16 mouse cellular contexts compared by ENCODE assay signal in the genomic region with DNA sequence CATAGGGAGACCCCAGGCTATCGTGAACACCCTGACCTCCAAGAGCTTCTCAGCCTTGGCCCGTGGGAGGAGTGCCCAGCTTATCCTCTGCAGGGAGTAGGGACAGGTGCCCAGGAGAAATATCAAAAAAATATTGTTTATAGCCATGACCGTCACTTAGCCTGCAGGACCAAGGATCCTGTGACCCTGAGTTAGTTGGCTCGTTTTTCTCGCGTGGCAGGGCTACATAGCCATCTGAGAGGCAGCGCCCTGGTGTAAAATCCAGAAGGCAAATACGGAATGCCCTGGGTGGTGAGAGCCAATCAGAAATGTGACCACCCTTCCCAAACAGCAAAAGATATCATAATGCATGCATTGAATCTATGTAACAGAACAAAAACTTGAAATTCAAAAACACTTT. TPM values are rescaled to one million over a fixed set of nuclear protein-coding genes. Genes with fewer than 3 reads are reported as not detected.
A peak's percentile ranks its signal among the peaks of the same experiment; 100 is the strongest.
DNase-seq lines count a peak whose midpoint lies in the region.
"Had no signal": no experiment of that assay in that cellular context is flagged by ENCODE, and none has a peak within 500 bp of the region (broad histone marks: within the 10 kb centered on the region; RNA-seq: fewer than 3 reads in every experiment).

No protein-coding gene starts in this region.

- DNase-seq in adrenal gland, adult 2 months: peak; percentile 61
- DNase-seq in adrenal gland, postnatal 10 days: no peak
- peak; percentile 45 for DNase-seq in adrenal gland, postnatal 14 days
- no peak for DNase-seq in adrenal gland, postnatal 25 days
- DNase-seq: adrenal gland, adult 8-10 months; B cell, adult 2 months; cerebellum, adult 11 months; cerebellum, adult 11-12 months; cerebellum, adult 18-20 months; cerebellum, adult 2 months; cerebellum, adult 8-10 months; cerebellum, adult 9-10 months; cerebellum, adult 9-11 months had no signal

RNA-seq across cellular contexts. Expression of a gene that starts 8.7 kb away (rescaled TPM):
- total RNA-seq in adrenal gland, adult 2 months (2021): 10 to 100 TPM; 73.0 to 83.3 TPM
- 76.8 and 107 TPM in 2 replicates for polyA plus RNA-seq in adrenal gland, adult 2 months (2012; rRNA removed)
- total RNA-seq in adrenal gland, postnatal 10 days (2021): 10 to 100 TPM; 39.5 to 53.0 TPM
- 46.2 and 51.3 TPM in 2 replicates for total RNA-seq in adrenal gland, postnatal 14 days (2021)
- 84.6 and 96.5 TPM in 2 replicates for total RNA-seq in adrenal gland, postnatal 25 days (2021)
- total RNA-seq: CH12.LX, MEL had no signal
- polyA plus RNA-seq: G1E had no signal

Comparison
In these comparisons a context has a peak if more than half of its experiments do, and no peak if none do; other contexts are left out.
1. DNase-seq: peak in adrenal gland, adult 2 months (single experiment) and adrenal gland, postnatal 14 days (single experiment); none in adrenal gland, postnatal 10 days (single experiment) and adrenal gland, postnatal 25 days (single experiment).